Comparison of ENCODE assay signal across 8 mouse cellular contexts in the genomic region with DNA sequence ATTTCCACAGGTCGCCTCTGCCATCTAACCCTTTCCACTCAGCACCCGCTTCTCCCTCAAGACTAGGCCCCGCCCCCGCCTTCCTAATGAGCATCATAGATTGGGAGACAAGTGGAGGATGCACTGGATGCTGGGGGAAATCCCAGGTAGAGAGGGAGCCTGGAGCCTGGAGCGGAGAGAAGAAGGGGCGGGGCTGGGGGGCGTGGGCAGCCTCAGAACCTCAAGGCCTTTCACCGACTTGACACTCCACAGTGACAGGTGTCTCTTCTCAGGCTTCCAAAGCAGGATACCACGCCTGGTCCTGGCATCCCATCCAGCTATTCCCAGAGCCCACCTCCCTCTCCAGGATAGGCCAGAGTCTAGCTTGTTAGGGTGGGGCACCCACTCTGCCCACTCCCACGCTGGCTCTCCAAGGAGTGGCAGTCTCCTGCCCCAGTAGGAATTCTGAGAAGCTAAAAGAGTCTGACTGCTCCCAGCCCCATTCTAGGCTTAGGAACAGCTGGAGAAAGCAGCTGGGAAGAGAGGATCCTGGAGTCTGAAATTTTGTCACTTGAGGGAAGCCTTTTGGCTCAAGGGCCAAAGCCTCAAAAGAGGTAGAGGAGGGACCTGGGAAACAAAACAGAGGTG. TPM values are rescaled to one million over a fixed set of nuclear protein-coding genes. Genes with fewer than 3 reads are reported as not detected.
DNase-seq lines count a peak whose midpoint lies in the region; ATAC-seq and TF ChIP-seq lines count a peak whose summit lies in the region.

No protein-coding gene starts in this region.

- intact Hi-C loops in left cerebral cortex, adult 2 months (cut with DNase I): no loop called here
- intact Hi-C loops in heart, postnatal 10 days (cut with DNase I): no loop called here

- H3K9me3 ChIP-seq in lung, embryonic 15.5 days: no peaks in the 10 kb centered on the region
- H3K9me3 ChIP-seq in stomach, postnatal 0 days (ENCODE audit: control insufficient read depth, low read length): no peaks in the 10 kb centered on the region

- peak in 1 of 2 experiments; percentile 42 for DNase-seq in left cerebral cortex, adult 2 months (ENCODE audit: extremely low spot score in 1 of 2, low spot score in 2 of 2)
- no peak for DNase-seq in left cerebral cortex, adult 11 months (ENCODE audit: low spot score)
- peak; percentile 47 to 56 for DNase-seq in cerebellum, postnatal 14 days
- peak; percentile 73 to 79 for DNase-seq in heart, postnatal 10 days
- DNase-seq in stomach, postnatal 0 days (ENCODE audit: low spot score): peak; percentile 50
- DNase-seq in thymus, postnatal 36 days: no peak
- no peak for DNase-seq in adipocyte (ENCODE audit: low spot score)

- ATAC-seq in lung, embryonic 15.5 days (ENCODE audit: borderline replicate concordance, extremely low read depth, low FRiP score, low TSS enrichment): peak; percentile 20; the same call in 1 of the 2 replicates
- ATAC-seq in stomach, postnatal 0 days (ENCODE audit: low FRiP score, low TSS enrichment): peak; percentile 51; the same call in 1 of the 2 replicates

- peak overlapping the region; percentile 91 for H3K4me2 ChIP-seq in lung, embryonic 15.5 days
- peak overlapping the region; percentile 96 for H3K4me2 ChIP-seq in stomach, postnatal 0 days (replicated peaks; ENCODE audit: low read depth)

- H3K9ac ChIP-seq in lung, embryonic 15.5 days: 0 out of 2 replicates have a peak overlapping the region, but pooled peaks have one; percentile 17
- no peak overlapping the region; the same call in 1 of the 2 replicates for H3K9ac ChIP-seq in stomach, postnatal 0 days (ENCODE audit: low read length)

- TF ChIP-seq CTCF in left cerebral cortex, adult 2 months (IDR thresholded peaks at IDR 0.05): no peak
- TF ChIP-seq CTCF in stomach, postnatal 0 days (IDR thresholded peaks at IDR 0.05; ENCODE audit: low read depth): no peak

- peak overlapping the region; percentile 97 for H3K27ac ChIP-seq in left cerebral cortex, adult 2 months
- H3K27ac ChIP-seq in lung, embryonic 15.5 days: peak overlapping the region; percentile 92
- peak overlapping the region; percentile 89 for H3K27ac ChIP-seq in stomach, postnatal 0 days (replicated peaks)

- no peak for TF ChIP-seq EP300 in stomach, postnatal 0 days (optimal IDR thresholded peaks at IDR 0.05)

- H3K4me1 ChIP-seq in lung, embryonic 15.5 days: peaks cover 56% of the 10 kb centered on the region
- peaks cover 15% of the 10 kb centered on the region for H3K4me1 ChIP-seq in stomach, postnatal 0 days (replicated peaks; ENCODE audit: control insufficient read depth, insufficient read depth)

- H3K4me3 ChIP-seq in left cerebral cortex, adult 2 months: peak overlapping the region; percentile 91
- H3K4me3 ChIP-seq in lung, embryonic 15.5 days: peak overlapping the region; percentile 96
- H3K4me3 ChIP-seq in stomach, postnatal 0 days (ENCODE audit: low read depth, low read length): peak overlapping the region; percentile 82; the same call in 1 of the 2 replicates

- no peaks in the 10 kb centered on the region; the same call in 1 of the 2 replicates for H3K27me3 ChIP-seq in lung, embryonic 15.5 days
- H3K27me3 ChIP-seq in stomach, postnatal 0 days (ENCODE audit: control insufficient read depth, insufficient read depth, low read length): no peaks in the 10 kb centered on the region

- WGBS in lung, embryonic 15.5 days: 16% methylated on average over 10 of the region's 10 CpGs
- WGBS in stomach, postnatal 0 days: 17% methylated on average over 10 of the region's 10 CpGs

- H3K36me3 ChIP-seq in lung, embryonic 15.5 days: peaks cover 20% of the 10 kb centered on the region
- peaks cover 4% of the 10 kb centered on the region; the same call in 1 of the 2 replicates for H3K36me3 ChIP-seq in stomach, postnatal 0 days (ENCODE audit: control insufficient read depth, insufficient read depth, low read length)

RNA-seq across cellular contexts. Expression of a gene that starts 2.1 kb away (rescaled TPM):
- total RNA-seq in left cerebral cortex, adult 2 months (2021): 100 to 1,000 TPM; 117 to 123 TPM
- total RNA-seq in heart, postnatal 10 days (2021): 10 to 100 TPM; 20.0 to 23.8 TPM
- 4.7 and 6.9 TPM in 2 replicates for polyA plus RNA-seq in lung, embryonic 15.5 days (2015; fragmentation: Nextera tagmentation; extraction: Ambion mirVana)
- polyA plus RNA-seq in stomach, postnatal 0 days (2015; fragmentation: Nextera tagmentation; extraction: Ambion mirVana): 2.0 and 2.9 TPM in 2 replicates

RNA-seq across cellular contexts. Expression of a gene that starts 15.3 kb away (rescaled TPM):
- 10 to 100 TPM; 58.1 to 66.2 TPM for total RNA-seq in left cerebral cortex, adult 2 months (2021)
- 100 to 1,000 TPM; 189 to 192 TPM for total RNA-seq in heart, postnatal 10 days (2021)
- polyA plus RNA-seq in lung, embryonic 15.5 days (2015; fragmentation: Nextera tagmentation; extraction: Ambion mirVana): 168 and 174 TPM in 2 replicates
- polyA plus RNA-seq in stomach, postnatal 0 days (2015; fragmentation: Nextera tagmentation; extraction: Ambion mirVana): 126 and 142 TPM in 2 replicates

RNA-seq across cellular contexts. Expression of a gene that starts 24.5 kb away (rescaled TPM):
- total RNA-seq in left cerebral cortex, adult 2 months (2021): 1 to 10 TPM; 2.5 to 4.1 TPM
- 1 to 10 TPM; 2.8 to 4.6 TPM for total RNA-seq in heart, postnatal 10 days (2021)
- polyA plus RNA-seq in lung, embryonic 15.5 days (2015; fragmentation: Nextera tagmentation; extraction: Ambion mirVana): 8.9 and 9.3 TPM in 2 replicates
- 5.4 and 6.5 TPM in 2 replicates for polyA plus RNA-seq in stomach, postnatal 0 days (2015; fragmentation: Nextera tagmentation; extraction: Ambion mirVana)

RNA-seq across cellular contexts. Expression of a gene that starts 37.6 kb away (rescaled TPM):
- total RNA-seq in left cerebral cortex, adult 2 months (2021): 10 to 100 TPM; 65.7 to 68.6 TPM
- total RNA-seq in heart, postnatal 10 days (2021): 100 to 1,000 TPM; 155 to 156 TPM
- 240 and 247 TPM in 2 replicates for polyA plus RNA-seq in lung, embryonic 15.5 days (2015; fragmentation: Nextera tagmentation; extraction: Ambion mirVana)
- 189 and 200 TPM in 2 replicates for polyA plus RNA-seq in stomach, postnatal 0 days (2015; fragmentation: Nextera tagmentation; extraction: Ambion mirVana)

RNA-seq across cellular contexts. Expression of a gene that starts 52.2 kb away (rescaled TPM):
- 100 to 1,000 TPM; 505 to 522 TPM for total RNA-seq in left cerebral cortex, adult 2 months (2021)
- under 1 TPM; 0.29 to 0.32 TPM for total RNA-seq in heart, postnatal 10 days (2021)
- 1.6 and 2.0 TPM in 2 replicates for polyA plus RNA-seq in lung, embryonic 15.5 days (2015; fragmentation: Nextera tagmentation; extraction: Ambion mirVana)
- 5.1 and 5.9 TPM in 2 replicates for polyA plus RNA-seq in stomach, postnatal 0 days (2015; fragmentation: Nextera tagmentation; extraction: Ambion mirVana)

Comparison
In these comparisons a context has a peak if more than half of its experiments do, and no peak if none do; other contexts are left out.
1. DNase-seq: peak in cerebellum, postnatal 14 days (2 of 2), heart, postnatal 10 days (2 of 2) and stomach, postnatal 0 days (single experiment); none in left cerebral cortex, adult 11 months (single experiment), thymus, postnatal 36 days (0 of 2) and adipocyte (single experiment).
2. RNA of a gene that starts 2.1 kb away (total RNA-seq): 117 to 123 TPM in left cerebral cortex, adult 2 months; 20.0 to 23.8 TPM in heart, postnatal 10 days; every median in the first group is over 4 times any median in the second.
3. Peak in every context shown above with its lines, with median percentiles within 50 percentile points of each other: H3K27ac ChIP-seq and H3K4me3 ChIP-seq.